Mouse (Mus musculus) midbrain, embryonic 14.5 days (tissue): ENCODE measurements around the gene Irs3. TPM values are rescaled to one million over a fixed set of nuclear protein-coding genes. Genes with fewer than 3 reads are reported as not detected.

Source experiments
- ATAC-seq: fragments of 200-750 bp; cut with Nextera tagmentation; 2 replicates; pipeline ENCODE4 v1.8.0; 2017; ENCODE audit warnings: moderate number of reproducible peaks, moderate library complexity; ENCODE audit not compliant: low FRiP score, low TSS enrichment
- DNase-seq: peaks from one replicate; pipeline ENCODE4 v3.0.0-alpha.2; 2015
- H3K27ac ChIP-seq: fragments of 300-500 bp; sonication (generic); replicated peaks from 2 replicates; pipeline ENCODE4 v1.5.1; 2014; ENCODE audit warnings: mild to moderate bottlenecking, low read depth, low read length, moderate library complexity
- H3K27me3 ChIP-seq: fragments of 300-500 bp; sonication (generic); 2 replicates; pipeline ENCODE4 v1.6.1; 2014; ENCODE audit warnings: low read length, control low read depth, mixed read lengths; ENCODE audit not compliant: control insufficient read depth, insufficient read depth
- H3K36me3 ChIP-seq: fragments of 300-500 bp; sonication (generic); 2 replicates; pipeline ENCODE4 v1.6.1; 2014; ENCODE audit warnings: low read length, control low read depth; ENCODE audit not compliant: control insufficient read depth, insufficient read depth
- H3K4me1 ChIP-seq: fragments of 300-500 bp; sonication (generic); 2 replicates; pipeline ENCODE4 v1.6.1; 2014; ENCODE audit warnings: mild to moderate bottlenecking, antibody characterized with exemption, low read length, control low read depth; ENCODE audit not compliant: control insufficient read depth, insufficient read depth
- H3K4me2 ChIP-seq: fragments of 300-500 bp; sonication (generic); 2 replicates; pipeline ENCODE4 v1.6.1; 2014; ENCODE audit warnings: mild to moderate bottlenecking, low read length, moderate library complexity
- H3K4me3 ChIP-seq: fragments of 300-500 bp; sonication (generic); replicated peaks from 2 replicates; pipeline ENCODE4 v1.5.1; 2014; ENCODE audit warnings: low read depth, low read length
- H3K9ac ChIP-seq: fragments of 300-500 bp; sonication (generic); replicated peaks from 2 replicates; pipeline ENCODE4 v1.6.1; 2014; ENCODE audit warnings: mild to moderate bottlenecking, low read length, moderate library complexity
- H3K9me3 ChIP-seq: fragments of 300-500 bp; sonication (generic); 2 replicates; pipeline ENCODE4 v1.6.1; 2016; ENCODE audit warnings: low read length, control low read depth, mixed read lengths; ENCODE audit not compliant: control insufficient read depth
- WGBS: fragments of 180-500 bp; shearing (Covaris S2); extraction: QIAGEN DNeasy Blood & Tissue Kit; methylation state at CpG from one replicate; pipeline ENCODE4 v1.1.7; 2014; 5-methylcytosine and 5-hydroxymethylcytosine counted together
- polyA plus RNA-seq: library from polyadenylated mRNA; unstranded; fragments of >200 nt; fragmentation: Nextera tagmentation; extraction: Ambion mirVana; gene quantifications from 2 replicates; pipeline ENCODE4 v1.2.1, GENCODE M21; 2014

Gene Irs3
- polyA plus RNA-seq: not detected in 2 replicates

- Histone ChIP-seq H3K4me1 (peaks cover 14% of the 10 kb centered on the region), H3K36me3 (peaks cover 21% of the 10 kb centered on the region), H3K27me3 (peaks cover 29% of the 10 kb centered on the region), H3K9me3 (no peaks in the 10 kb centered on the region), H3K9ac (no peak within 1 kb of the TSS), H3K4me3 (peak within 1 kb of the TSS; percentile 19), H3K4me2 (peak within 1 kb of the TSS; percentile 38), H3K27ac (no peak within 1 kb of the TSS)
- 18% methylated on average over 11 of the region's 11 CpGs for WGBS
- DNase-seq (no peak), ATAC-seq (no peak)
Measured at GRCm38 (mm10) chr5:137645652-137646091, at the start of gene Irs3. Gene Irs3, minus strand, starts transcription at chr5:137645714.

GRCm38 (mm10) chr5:137694796-137695195, 49.3 kb upstream of the Irs3 start:
- Histone ChIP-seq H3K27me3 (no peaks in the 10 kb centered on the region), H3K27ac (no peak overlapping the region), H3K9ac (no peak overlapping the region), H3K4me3 (no peak overlapping the region), H3K9me3 (no peaks in the 10 kb centered on the region), H3K4me1 (no peaks in the 10 kb centered on the region), H3K4me2 (no peak overlapping the region), H3K36me3 (no peaks in the 10 kb centered on the region)
- DNase-seq (no peak), ATAC-seq (no peak)
- 24% methylated on average over 3 of the region's 3 CpGs for WGBS

- Histone ChIP-seq H3K4me1 (no peaks in the 10 kb centered on the region), H3K27ac (no peak overlapping the region), H3K9me3 (no peaks in the 10 kb centered on the region), H3K27me3 (no peaks in the 10 kb centered on the region), H3K4me2 (no peak overlapping the region), H3K9ac (no peak overlapping the region), H3K4me3 (no peak overlapping the region), H3K36me3 (no peaks in the 10 kb centered on the region)
- DNase-seq (no peak), ATAC-seq (no peak)
- 85% methylated on average over 1 of the region's 1 CpGs for WGBS
Measured at GRCm38 (mm10) chr5:137691881-137692280, 46.4 kb upstream of the Irs3 start.

GRCm38 (mm10) chr5:137690531-137690930, 45.0 kb upstream of the Irs3 start:
- DNase-seq: no peak
- Histone ChIP-seq H3K27ac (no peak overlapping the region), H3K27me3 (no peaks in the 10 kb centered on the region), H3K4me3 (no peak overlapping the region), H3K4me1 (no peaks in the 10 kb centered on the region), H3K36me3 (no peaks in the 10 kb centered on the region), H3K4me2 (no peak overlapping the region), H3K9ac (no peak overlapping the region), H3K9me3 (no peaks in the 10 kb centered on the region)
- WGBS: 67% methylated on average over 9 of the region's 9 CpGs
- no peak for ATAC-seq

- Histone ChIP-seq H3K27me3 (no peaks in the 10 kb centered on the region), H3K4me2 (no peak overlapping the region), H3K27ac (no peak overlapping the region), H3K4me1 (no peaks in the 10 kb centered on the region), H3K36me3 (no peaks in the 10 kb centered on the region), H3K9ac (no peak overlapping the region), H3K4me3 (no peak overlapping the region), H3K9me3 (no peaks in the 10 kb centered on the region)
- ATAC-seq: no peak
- 87% methylated on average over 3 of the region's 3 CpGs for WGBS
- DNase-seq: no peak
Measured at GRCm38 (mm10) chr5:137689974-137690373, 44.5 kb upstream of the Irs3 start.

GRCm38 (mm10) chr5:137686127-137686790, 40.7 kb upstream of the Irs3 start:
- Histone ChIP-seq H3K4me3 (no peak overlapping the region), H3K36me3 (no peaks in the 10 kb centered on the region), H3K4me1 (peaks cover 17% of the 10 kb centered on the region), H3K4me2 (no peak overlapping the region), H3K9ac (no peak overlapping the region), H3K9me3 (no peaks in the 10 kb centered on the region), H3K27me3 (no peaks in the 10 kb centered on the region), H3K27ac (no peak overlapping the region)
- WGBS: 89% methylated on average over 6 of the region's 6 CpGs
- DNase-seq: no peak
- ATAC-seq: no peak

GRCm38 (mm10) chr5:137685653-137686052, 40.1 kb upstream of the Irs3 start:
- Histone ChIP-seq H3K27me3 (no peaks in the 10 kb centered on the region), H3K9me3 (no peaks in the 10 kb centered on the region), H3K36me3 (no peaks in the 10 kb centered on the region), H3K9ac (no peak overlapping the region), H3K4me1 (peaks cover 17% of the 10 kb centered on the region), H3K4me3 (no peak overlapping the region), H3K4me2 (no peak overlapping the region), H3K27ac (no peak overlapping the region)
- ATAC-seq: no peak
- 96% methylated on average over 3 of the region's 3 CpGs for WGBS
- no peak for DNase-seq

GRCm38 (mm10) chr5:137684294-137685123, 39.0 kb upstream of the Irs3 start, which contains the start of gene Agfg2:
Gene Agfg2, minus strand, starts transcription at chr5:137684726.
- peak within 1 kb of the TSS; percentile 83 for H3K4me2 ChIP-seq

More at GRCm38 (mm10) chr5:137684294-137685123, 39.0 kb upstream of the Irs3 start, which contains the start of gene Agfg2:
- Histone ChIP-seq H3K4me3 (peak within 1 kb of the TSS; percentile 72), H3K9ac (peak within 1 kb of the TSS; percentile 62), H3K27me3 (no peaks in the 10 kb centered on the region), H3K27ac (peak within 1 kb of the TSS; percentile 74), H3K9me3 (no peaks in the 10 kb centered on the region), H3K36me3 (no peaks in the 10 kb centered on the region), H3K4me1 (peaks cover 17% of the 10 kb centered on the region)
- peak; percentile 99 for DNase-seq
- under 1% methylated on average over 62 of the region's 62 CpGs for WGBS
- peak; percentile 98 for ATAC-seq
